Mouse (Mus musculus) naive thymus-derived CD4-positive, alpha-beta T cell, adult 2 months (primary cell): ENCODE data around the gene Proser2.
"Not testable (repeated sequence)": the region's sequence is repeated elsewhere in the genome, so short reads cannot be mapped to it uniquely, and the experiment has no call there.

Source experiments
- DNase-seq: peaks from one replicate; pipeline ENCODE4 v3.0.0-alpha.2; 2011; ENCODE audit warnings: low read depth

The Proser2 gene

DNA sequence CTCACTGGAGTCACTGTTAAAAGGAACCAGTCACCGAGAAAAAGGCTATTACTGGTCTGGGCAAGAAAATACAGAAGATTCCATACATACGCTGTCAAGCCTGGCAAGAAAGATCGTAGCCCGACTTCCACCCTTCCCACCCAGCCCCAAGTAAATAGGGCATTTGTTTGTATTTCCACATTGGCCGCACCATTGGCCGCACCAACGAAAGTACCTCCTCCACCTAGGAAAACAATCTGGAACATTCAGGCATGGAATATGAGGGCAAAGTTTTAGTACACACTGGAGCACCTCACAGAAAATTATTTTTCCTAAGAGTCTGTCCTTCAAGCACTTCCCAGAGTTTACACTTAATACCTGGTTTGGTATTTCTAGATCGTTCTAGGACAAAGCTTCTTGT is 1.1 kb downstream of the Proser2 start:
- no peak for DNase-seq

DNA sequence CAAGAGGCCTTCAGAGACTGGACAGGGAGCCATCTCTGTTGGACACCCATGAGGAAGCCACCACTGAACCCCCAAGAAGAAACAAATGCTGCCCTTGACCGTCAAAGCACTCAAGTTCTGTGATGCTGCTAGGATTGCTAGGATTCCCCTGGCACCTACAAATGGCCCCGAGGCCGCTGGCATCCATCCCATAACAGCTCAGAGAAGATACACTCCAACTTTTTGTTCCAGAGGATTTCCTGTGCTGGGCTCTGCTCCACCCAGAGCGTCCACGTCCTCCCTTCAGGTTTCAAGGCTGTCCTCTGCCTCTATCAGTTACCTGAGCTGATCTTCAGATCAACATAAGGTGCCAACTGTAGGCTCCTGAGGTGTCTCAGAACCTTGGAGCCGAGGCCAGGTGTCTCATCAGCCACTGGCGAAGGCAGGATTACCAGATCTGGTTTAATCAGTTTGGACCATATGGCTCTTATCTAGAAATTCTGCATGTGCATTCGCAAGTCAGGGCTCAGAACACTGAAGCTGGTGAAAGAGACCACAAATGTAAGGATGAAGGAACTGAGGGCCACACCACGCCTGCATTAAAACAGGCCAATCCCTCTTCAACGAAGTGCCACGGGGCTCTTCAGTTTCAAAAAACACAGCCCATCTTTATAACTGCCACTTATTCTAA is 1.7 kb downstream of the Proser2 start:
- no peak for DNase-seq

DNA sequence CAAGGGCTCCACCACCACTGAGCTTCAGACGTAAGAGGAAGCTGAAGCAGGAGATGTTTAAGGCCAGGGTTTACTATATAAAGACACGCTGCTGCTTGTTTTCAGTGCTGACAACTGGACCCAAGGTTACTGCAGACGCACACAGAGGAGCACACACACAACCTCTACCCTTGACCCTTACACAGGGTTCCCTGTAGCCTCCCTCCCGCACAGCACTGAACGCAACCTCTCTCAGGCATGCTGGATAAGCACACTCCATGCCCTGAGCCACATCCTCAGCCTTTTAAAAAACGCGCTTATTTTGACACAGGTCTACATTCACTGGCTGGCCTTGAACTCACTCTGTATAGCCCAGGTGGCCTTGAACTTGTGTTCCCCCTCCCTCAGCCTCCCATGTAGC is 7.0 kb downstream of the Proser2 start:
- DNase-seq: no peak

DNA sequence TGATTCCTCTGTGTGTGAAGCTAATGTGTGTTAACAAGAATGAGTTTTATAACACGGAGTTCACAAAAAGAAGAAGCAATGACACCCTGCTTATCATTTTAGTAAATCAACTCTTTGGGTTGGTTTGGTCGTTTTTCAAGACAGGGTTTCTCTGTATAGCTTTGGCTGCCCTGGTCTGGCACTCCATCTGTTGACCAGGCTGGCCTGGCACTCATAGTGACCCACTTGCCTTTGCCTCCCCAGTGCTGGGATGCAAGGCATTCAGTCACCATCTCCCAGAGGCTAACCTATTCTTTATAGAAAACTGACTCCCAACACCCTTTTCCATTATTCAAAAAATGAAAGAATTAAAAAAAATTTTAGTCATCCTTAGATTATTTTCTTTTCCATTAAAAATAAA is 8.9 kb downstream of the Proser2 start:
- DNase-seq: no peak

DNA sequence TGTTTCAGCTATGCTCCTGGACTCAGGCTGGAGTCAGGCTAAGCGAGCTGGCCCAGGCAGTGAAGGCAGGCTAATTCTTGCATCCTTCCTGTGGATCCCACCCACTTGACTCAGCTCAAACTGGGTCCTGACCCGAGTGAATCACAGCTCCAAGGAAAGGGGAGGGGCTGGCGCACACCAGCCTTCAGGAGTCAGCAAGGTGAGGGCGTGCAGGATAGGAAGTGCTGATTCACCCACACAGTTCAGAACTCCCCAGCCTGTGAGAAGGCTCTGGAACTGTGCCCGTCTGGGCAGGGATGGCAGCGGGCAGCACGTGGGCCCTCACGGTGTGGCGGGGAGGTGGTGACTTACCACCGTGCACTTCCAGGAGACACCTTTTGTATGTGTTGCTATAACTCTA is 11.8 kb downstream of the Proser2 start:
- no peak for DNase-seq

DNA sequence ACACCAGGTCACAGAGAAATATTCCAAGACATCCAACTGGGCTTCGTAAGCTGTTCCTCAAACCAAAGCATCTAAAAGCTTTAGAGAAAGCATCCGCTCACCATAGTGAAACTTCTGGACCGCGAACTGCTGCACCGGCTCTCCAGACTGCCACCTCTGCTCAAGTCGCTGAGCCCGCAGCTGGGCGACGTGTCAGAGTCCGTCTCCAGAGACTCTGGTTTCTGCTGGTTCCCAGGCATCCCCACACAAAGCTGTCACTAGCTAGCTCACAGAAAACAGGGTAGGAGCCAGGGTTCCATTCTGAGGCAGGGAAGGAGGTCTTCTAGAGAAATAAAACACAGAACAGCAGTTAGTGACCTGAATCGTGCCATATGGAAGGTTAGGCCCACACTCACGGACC is 16.2 kb downstream of the Proser2 start:
- no peak for DNase-seq

DNA sequence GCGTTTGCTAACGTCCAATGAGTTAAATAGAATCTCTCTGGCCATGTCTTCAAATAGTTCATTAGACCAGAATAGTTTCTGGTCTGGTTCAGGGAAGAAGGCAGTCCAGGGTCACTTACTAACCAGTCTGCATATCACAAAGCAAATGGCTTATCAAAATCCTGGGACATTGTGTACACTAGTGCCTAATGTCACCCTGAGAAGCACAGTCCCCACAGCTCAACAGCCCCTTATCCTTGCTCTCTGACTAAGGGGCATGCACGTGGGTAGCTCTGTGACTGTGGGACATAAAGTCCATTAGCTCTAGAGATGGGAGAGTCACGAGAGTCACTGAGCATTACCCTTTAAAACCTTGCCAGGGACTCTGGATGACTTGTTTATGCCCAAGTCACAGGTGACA is 17.4 kb downstream of the Proser2 start:
- no peak for DNase-seq

DNA sequence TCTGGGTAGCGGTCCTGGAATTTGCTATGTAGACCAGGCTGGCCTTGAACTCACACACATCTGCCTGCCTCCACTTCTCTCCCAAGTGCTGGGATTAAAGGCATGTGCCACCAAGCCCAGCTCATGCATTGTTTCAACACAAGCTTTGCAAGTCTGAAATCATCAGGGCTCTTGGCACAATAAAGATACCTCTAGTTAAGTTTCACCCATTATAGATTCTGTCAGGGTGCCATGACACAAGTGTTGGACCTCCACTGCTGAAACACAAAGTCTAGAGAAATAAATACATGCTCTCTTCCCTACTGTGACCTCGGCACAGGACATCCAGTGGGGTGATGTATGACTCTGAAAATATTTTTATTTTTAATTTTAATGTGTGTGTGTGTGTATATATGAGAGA is 24.6 kb downstream of the Proser2 start:
- DNase-seq: no peak

DNA sequence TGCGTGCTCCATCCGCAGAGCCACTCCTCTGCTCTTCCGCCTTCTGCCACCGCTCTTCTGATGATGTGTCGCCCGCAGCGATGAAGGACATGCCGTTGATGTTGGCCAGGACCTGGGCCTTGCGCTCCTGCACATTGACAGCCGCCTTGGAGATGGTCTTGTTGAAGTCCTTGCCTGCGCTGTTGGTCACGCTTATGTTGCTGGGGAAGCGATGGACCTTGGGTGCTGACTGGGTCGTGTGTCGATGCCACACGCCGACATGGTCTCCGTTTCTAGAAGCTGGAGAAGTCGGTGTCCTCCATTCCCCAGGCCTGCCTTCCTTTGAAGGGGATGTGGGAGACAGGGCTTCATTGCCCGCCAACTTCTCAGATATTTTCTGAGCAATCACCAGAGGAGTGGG is 29.3 kb downstream of the Proser2 start:
- no peak for DNase-seq

DNA sequence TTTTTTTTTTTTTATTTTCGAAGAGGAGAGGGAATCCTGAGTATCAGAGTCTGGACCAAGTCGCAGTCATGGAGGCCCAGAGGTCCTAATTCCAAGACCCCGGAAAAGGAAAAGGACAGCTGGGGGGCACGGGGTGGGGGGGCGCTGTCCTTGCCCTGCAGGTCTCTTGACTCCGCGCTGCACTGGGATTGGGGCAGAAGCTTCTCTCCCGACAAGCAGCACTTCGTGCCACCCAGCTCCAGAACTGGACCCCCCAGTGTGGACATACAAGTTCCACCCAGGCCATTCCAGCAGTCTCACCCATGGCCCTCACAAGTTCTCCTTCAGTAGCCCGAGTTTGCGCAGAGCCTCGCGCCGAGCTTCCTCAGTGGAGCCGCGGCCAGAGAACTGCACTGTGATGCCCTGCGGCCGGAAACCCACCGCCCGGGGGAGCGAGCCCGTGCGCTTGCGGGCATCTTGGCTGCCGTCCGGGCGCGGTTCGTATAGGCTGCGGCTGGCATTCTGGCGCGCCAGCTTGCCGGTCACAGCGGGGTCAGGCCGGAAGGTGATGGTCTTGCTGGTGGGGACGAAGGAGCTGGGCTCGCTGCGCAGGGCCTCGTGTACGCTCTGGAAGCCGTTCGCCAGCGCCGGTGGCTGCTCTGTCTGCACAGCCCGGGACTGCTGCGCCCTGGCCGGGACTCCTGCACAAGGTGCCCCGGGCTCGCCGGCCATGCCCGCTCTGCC is 29.8 kb downstream of the Proser2 start:
- no peak for DNase-seq

DNA sequence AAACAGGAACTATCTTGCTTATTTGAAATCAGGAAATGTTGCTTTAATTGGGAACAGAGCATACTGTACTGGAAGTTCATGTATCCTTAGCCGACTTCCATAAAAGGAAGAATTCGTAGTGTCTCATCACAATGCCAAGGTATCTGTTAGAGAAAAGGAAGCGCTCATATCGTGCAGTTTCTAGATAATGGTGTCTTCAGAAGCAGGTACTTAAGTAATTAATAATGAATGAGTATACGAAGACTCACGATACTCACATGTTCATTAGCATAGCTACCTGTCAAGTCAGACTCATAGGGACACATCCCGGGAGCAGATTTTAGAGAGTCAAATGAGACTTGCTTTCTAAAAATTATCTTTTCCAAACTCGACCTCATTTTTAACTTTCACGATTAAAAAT is 30.6 kb downstream of the Proser2 start:
- DNase-seq: no peak

DNA sequence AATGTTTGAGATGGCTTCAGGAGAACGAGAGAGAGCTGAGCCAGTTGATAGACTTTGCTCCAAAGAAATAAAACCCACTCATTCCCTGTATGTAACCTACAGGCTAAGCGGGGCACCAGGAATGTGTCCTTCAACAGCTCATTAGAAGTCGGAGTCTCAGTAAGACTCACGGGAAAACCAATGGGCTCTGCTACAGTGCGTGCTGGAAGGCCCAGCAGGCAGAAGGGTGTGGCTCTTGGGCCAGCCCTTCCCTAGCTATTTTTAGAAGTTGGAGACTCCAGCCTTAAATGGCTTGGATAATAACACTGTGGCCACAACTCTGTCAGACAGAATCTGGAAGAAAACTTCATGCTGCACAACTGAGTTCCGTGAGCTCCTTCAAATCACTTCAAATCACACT is 31.1 kb downstream of the Proser2 start:
- DNase-seq: no peak

DNA sequence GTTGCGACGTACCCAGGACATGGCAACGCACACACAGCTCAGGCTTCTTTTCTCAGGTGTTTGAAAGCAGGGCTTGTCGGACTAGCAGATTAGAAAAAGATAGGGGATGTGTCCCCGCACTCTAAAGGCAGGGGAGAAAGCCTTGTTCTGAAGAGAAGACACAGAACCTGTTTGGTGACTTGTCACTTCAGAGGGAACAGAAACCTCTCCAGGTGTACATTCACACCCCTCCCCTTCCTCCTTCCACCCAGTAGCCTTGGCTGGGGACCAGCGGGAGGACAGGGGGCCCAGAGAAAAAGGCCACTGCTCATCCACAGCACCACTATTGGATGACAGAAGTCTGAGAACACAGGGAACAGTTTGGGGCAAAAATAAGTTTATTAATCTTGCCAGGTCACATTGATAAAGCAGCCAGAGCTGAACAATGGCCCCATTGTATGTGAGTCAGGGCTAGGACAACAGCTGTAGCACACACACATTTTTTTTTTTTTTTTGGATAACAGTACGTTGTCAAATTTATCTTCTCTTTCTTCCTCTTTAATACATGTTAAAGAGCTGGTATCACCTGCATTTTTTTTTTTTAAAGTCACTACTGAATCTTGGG is 32.8 kb downstream of the Proser2 start:
- no peak for DNase-seq

DNA sequence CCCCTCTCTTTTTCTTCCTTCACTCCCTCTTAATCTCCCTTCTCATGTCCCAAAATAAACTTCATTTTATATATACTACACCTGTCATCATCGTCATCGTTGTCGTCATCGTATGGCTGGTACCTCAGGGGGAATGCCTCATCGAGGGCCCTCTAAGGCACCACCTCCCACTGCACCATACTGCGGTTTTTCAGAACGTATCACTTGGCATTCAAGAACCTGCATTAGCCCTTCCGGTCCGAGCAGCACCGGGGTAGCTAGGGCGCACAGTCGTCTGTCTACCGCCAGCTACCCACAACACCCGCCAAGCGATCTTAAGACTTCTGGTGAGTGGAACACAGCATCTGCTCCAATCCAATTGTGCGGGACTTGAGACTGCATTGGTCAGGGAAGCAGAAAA is 40.1 kb downstream of the Proser2 start:
- DNase-seq: not testable (repeated sequence)

DNA sequence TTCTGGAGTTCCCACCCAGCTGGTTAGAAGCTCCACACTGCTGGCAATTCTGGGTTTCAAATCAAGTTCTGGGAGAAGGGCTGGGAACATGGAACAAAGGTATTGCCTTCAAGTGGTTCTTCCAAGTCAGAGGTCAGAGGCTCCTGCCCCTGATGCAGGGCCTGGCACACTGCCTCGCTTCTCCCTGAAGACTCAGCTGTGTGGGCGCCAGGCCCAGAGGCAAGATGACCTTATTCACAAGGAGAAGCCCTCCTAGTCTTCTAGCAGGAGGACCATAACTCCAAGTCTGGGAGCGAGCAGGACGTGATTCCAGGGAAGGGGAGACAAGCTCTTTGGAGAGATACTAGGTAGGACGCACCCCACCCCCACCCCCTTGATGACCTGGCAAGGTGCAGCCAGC is 42.9 kb downstream of the Proser2 start:
- no peak for DNase-seq

DNA sequence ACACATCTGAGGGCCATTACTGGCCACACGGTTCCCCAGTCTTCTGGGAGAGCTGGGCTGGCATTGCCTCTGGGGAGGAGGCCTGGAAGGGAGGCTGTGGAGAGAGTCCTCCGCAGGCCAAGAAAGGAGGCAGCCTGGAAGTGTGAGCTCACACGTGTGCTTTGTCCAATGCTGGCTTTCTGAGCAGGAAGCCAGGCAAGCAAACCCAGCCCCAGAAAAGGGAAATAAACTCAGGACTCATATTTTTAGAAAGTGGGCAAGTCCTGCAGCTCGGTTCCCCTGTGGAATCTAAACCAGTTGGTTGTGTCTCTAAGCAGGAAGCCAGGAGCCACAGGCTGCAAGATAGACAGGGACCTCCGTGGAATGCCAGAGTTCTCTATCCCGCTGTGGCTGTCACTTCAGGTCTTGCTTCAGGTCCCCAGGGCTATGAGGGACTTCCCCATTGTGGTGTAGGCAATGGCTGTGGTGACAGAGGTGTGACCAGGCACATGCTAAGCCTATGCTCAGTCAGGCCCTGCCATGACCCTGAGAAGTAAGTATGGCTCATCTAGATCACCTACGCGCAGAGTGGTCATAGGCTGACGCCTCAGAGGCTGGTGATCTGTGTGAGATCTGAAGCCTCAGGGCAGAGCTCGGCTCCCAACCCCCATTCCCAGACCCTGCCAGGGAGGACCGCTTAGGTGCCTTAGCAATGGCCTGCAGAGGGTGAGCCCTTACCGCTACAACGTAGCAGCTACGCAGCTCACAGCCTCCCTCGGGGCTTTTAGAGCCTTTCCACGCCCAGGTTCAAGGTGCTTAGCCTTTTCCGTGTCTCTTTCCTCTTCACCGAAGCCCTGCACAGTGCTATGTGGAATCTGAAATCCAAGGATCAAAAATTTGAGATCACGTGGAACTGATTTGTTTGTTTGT is 44.1 kb downstream of the Proser2 start:
- peak; percentile 3 for DNase-seq

DNA sequence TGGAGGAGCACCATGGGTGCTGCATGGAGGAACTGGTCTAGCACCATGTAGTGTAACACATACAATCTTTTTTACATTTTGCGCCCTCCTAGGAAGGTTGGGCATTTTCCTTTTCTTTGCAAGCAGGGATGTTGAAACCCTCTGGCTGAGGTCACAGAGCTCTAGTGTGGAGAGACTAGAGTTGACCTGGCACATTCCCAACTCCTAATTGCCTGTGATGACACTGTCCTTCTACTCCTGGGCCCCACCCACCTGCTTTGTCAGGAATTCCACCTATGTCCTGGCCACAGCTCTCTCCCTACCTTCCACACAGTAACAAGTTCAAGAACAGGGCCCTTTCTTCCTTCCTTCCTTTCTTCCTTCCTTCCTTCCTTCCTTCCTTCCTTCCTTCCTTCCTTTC is 46.3 kb downstream of the Proser2 start:
- DNase-seq: no peak

DNA sequence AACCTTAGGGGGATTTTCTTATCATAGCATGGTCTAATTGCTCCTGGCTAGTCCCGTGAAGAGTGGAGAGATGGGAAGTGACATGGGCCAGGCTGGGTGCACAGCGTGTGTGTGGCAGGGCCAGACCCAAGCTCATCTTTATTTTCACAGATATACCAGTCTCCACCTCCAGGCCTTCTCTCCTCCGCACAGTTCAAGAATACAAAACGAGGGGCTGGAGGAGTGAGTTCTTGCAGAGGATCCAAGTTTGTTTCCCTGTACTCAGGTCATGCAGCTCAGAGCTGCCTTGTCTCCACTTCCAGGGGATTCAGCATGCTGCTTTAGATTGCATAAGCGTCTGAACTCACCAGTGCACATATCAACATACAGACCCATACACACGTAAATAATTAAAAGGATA is 47.4 kb downstream of the Proser2 start:
- DNase-seq: no peak

DNA sequence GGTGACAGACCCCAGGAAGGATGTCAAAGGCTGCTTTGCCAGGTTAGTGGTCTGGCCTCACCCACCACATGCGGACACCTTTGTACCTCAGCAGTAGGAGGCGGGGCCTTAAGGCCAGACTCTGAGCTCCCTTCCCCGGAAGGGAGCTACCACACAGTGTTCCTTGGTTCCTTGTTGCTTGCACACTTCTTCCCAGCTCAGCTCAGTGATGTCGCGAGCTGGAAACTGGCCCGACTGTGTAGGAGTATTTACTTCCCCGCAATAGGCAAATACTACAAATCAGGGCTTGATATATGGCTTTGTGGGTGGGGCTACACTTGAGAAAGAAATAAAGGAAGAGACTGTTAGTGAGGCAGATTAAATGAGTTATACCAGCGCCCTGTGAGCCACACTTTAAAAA is 48.9 kb downstream of the Proser2 start:
- DNase-seq: no peak

DNA sequence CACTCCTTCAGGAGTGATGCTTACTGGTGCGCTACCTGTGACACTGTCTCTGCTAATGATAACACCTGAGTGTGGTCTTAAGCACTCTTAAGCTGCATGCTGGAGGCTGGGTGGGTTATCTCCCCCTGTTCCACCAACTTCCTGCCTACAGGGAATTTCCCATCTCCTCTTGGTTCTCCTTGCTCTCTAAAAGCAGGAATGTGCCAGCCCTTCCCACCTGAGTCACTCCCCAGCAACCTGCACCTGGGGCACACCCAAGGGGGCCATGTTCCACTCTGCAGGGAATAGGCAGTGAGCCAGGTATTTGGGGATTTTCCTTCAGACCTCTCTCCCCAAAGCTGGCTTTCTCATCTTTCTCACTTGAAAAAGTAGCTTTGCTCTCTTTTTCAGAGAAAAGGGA is 50.0 kb downstream of the Proser2 start:
- no peak for DNase-seq

DNA sequence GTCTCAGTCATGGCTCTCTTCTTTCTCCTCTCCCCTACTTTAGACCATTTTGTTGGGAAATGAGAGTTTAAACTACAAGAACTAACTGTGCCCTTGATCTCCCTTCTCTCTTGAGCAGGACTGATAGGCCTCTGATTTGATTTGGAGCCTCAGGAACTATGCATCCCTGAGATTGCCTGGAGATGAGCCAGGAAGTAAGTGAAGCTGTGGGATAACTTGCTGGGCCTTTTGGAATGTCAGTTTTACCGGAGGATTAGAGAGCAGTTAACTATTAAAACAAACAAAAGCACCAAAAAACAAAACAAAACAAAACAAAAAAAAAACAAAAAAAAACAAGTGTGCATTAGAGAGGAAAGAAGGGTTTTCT is 54.5 kb downstream of the Proser2 start:
- DNase-seq: no peak

DNA sequence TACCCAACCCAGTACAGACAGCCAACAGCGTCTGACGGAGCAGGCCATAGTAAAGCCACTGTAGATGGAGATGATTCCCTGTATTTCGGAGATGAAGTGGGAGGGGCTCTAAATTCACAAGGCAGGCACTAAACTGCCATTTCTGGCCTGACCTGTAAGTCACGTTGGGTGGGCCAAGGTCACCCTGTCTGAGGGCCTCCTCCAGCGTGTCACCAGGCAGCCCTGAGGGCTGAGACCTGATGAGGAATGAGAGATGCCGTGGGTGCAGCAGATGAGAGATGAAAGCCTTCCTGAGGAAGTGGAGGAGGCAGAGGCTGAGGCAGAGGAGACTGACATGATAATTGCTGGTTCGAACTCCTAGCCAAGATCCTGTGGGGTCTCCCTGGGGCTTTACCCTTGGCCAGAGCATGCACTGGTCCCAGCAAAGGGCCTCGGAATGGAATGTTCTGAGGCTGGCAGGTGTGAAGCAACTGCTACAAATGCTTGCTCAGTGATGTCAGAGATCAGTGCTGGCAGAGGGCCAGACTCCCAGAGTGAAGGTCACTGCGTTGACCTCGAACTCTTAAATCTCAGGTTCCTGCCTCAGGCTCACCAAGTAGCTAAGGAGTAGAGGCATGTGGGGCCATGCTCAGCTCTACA is 55.0 kb downstream of the Proser2 start:
- DNase-seq: no peak
